Mouse (Mus musculus): ENCODE data around the gene Prkcb.
A peak's percentile ranks its signal among the peaks of the same experiment; 100 is the strongest.

Prkcb gene

DNA sequence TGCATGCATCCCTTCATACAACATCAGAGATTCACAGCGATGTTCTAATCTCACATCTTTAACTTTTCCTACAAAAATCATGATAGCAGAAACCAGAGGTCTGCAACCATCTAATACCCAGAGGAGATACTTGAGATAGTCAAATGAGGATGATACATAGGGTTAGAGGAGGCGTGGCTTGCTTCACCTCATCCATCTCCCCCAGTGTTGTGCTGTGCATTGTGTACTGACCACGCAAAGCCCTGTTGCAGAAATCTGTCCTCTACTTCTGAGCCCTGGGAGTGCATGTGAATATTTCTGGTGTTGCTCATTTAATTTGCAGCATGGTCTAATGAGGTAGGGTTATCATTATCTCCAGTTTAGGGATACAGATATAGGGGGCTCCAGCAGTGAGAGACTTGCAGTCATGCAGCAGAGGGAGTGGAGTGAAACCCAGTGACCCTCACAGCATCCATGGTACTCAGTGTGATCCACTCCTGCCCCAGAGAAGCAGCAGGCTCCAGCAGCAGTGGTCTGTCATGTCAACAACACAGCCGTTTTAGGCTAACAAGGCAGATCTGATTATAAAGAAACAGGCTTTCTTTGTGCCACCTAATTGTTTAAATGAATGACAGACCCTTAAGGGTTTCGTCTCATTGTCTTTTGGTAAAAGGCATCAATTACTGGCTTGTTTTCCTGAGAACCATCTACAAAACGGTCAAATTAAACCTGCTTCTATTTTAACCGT lies 269.7 kb downstream of the Prkcb start:
- no peak for DNase-seq

DNA sequence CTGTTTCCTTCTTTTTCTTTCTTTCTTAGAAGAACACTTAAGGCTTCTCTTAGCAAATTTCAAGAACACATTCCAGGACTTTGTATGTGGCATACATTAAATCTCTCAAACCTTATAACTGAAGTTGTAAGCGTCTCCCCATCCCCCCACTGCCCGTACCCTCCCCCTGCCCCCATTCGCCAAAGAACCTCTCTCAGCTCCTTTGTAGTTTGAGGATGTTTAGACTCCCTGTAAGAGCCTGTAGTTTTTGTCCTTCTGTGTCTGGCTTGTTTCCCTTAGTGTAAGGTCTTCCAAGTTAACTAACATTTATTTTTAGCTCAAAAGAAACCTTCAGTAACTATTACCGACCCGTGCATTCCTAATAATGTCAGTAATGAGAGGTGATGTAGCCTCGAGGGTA lies 270.4 kb downstream of the Prkcb start:
- DNase-seq = no peak

DNA sequence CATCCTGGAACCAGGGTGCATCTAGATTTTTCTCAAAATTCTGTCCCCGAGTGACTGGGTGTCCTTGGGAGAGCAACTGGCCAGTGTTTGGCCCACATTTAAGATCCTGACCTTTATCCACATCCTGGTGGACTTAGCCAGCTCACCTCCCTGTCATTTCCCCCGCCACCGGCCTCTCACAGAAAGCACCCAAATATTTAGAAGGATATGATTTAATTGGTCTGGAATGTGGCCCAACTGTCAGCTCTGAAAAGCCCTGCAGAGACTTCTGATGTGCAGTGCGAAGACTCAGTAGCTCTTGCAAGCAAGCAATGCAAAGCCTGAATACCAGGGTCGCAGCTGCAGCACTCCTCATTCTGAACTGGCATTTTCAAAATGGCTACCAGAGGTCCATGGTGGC lies 274.0 kb downstream of the Prkcb start:
- no peak for DNase-seq

DNA sequence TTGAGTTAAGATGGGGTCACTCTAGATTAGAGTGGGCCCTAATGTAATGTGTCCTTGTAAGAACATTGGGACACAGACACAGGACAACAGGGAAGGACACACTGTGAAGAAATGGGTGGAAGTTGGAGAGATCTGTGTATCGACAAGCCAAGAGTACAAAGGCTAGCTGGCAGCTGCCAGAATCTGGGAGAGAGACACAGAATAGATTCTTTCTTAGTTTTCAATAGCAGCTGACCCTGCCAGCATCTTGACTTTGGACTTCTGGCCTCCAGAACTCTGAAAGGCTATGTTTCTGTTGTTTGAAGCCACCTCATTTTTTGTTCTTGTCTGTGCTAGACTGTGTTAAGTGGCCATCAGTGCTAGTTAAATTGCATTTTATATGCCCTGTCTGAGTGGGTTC lies 276.8 kb downstream of the Prkcb start:
- no peak for DNase-seq

DNA sequence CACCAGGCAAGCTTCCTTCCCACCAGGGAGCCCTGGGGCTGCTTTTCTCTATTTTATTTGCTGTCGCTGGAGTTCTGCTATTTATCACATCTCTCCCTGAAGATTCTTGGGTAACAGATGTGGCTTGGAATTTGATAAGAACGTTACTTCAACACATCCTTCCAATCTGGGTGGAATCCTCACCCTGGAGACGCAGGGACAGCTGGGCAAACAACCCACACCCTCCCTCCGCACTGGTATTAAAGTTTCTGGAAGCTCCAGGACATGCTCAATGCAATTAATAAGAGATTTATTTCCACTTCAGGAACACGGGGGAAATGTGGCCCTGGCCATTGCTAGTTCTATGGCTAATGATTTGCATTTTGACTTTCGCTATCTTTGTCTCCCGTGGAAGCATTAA lies 277.5 kb downstream of the Prkcb start:
- DNase-seq = no peak

DNA sequence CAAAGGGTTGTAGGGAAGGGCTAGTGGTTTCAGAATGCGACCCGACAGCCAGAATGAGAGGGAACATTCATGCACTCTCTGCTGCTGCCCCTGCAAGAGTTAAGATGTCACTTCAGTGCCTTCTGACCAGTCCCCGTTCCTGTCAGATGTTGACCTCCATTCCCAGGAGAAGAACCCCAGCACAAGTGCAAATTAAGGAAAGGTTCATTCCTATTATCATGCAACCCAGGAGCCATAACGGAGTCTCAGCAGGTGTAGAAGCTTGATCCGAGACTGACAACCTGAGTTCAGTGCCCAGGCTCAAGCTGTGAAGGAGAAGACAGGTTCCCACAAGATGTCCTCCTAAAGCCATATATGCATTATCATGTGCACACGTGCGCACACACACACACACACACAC lies 280.2 kb downstream of the Prkcb start:
- no peak for DNase-seq

DNA sequence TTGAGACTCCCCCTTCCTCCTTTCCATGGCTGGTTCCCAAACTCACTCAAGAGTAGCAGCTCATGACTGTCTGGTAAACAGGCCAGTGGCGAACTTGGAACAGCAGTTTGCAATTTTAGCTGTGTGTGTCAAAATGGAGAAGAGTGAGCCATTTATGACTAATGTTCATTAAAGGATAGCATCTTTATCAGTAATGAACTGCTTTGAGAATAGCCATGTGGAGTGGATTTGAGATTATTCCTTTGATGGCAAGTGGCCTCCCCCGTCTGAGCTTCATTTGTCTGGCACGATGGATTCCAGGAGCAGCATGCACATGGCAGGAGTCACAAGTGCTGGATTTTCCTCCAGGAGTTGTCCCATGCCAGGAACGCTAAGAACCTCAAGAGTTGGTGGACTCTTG lies 281.9 kb downstream of the Prkcb start:
- DNase-seq = no peak

DNA sequence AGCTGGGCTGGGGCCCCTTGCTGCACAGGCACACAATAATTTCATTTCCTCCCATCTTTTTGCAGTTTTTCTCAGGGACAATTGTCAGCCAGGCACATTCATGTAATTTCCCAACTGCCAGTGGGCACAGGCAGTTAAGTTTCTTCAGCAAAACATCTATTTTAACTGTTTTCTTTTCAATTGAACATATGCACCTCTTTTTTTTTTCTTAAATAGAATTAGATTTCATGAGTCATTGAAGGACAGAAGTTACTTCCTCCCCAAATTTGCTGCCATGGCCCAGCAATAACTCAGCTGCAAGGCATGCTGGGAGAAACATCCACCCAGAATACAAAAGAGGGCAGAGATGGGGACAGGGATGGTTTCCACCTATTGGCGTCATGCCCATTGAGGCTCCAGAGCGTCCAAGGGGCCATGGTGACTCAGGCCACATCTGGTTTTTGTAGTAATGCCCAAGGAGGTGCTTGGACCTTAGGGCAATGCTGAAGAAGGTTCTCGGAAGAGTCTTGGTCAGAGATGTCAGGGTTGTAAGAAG lies 284.6 kb downstream of the Prkcb start:
- DNase-seq = no peak

DNA sequence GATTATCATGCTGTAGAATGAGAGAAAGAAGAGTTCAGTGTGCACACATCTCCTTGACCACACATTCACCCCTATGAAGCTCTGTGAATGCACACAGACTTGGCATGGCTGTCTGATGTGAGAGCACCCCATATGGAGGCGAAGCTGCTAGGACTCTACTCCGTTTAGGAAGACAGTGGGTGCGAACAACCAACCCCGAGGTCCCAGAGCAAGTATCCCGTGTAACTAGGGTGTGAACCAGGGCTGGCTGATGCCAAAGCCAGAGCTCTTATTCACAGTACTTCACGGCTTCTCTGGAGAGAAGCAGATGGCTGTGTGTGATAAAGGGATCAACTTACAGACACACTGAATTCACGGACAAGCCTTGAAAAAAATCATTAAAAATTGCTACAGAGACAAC lies 285.9 kb downstream of the Prkcb start:
- DNase-seq = no peak

DNA sequence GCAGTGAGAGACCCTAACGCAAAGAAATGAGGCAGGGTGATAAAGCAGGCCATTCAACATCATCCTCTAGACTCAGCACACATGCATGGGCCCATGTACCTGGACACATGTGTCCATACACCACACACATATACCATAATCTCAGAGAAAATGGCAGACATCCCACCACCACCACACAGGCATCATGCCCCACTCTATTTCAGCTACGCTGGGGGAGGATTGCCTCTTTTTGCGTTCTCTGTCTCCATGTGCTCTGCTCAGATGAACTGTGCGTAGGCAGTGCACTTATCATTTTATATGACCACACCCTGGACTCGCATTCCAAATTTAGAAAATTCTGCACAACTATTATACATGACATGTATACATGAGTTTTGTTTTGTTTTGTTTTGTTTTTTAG lies 286.5 kb downstream of the Prkcb start:
- DNase-seq = no peak

DNA sequence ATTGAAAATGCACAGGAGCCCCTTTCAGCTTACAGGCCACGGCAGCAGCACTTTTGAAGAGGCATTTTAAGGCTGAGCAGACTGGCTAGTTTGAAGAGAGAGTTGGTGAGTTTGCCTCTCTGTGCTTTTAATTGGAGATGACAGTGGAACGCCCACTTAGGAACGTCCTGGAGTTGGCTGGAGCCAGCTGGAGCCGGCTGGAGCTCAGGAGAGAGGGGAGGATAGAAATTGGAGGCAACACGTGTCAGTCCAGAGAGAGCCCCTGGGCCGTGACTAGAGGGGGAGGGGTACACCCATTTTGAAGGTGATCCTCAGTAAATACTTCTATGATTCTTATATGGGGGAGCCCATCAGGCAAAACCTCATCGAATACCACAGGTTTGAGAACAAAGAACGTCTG lies 287.0 kb downstream of the Prkcb start:
- peak; percentile 17 for DNase-seq

DNA sequence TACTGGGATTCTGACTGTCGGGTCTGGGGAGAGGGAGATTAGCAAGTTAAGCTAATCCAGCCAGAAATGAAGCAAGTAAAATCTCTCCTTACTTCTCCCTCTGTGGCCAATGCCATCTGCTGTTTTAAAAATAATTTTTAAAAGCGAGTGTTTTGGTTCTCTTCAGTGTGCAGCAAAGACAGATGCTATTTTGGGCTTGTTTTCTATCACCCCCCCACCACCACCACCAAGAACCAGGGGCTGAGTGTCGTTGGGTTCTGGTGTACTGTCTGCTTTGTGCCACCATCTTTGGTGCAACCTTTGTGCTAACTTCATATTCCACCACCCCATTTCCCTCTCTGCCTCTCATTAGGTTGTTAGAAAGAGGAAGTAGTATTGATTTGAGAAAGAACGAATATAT lies 289.0 kb downstream of the Prkcb start:
- DNase-seq = no peak

DNA sequence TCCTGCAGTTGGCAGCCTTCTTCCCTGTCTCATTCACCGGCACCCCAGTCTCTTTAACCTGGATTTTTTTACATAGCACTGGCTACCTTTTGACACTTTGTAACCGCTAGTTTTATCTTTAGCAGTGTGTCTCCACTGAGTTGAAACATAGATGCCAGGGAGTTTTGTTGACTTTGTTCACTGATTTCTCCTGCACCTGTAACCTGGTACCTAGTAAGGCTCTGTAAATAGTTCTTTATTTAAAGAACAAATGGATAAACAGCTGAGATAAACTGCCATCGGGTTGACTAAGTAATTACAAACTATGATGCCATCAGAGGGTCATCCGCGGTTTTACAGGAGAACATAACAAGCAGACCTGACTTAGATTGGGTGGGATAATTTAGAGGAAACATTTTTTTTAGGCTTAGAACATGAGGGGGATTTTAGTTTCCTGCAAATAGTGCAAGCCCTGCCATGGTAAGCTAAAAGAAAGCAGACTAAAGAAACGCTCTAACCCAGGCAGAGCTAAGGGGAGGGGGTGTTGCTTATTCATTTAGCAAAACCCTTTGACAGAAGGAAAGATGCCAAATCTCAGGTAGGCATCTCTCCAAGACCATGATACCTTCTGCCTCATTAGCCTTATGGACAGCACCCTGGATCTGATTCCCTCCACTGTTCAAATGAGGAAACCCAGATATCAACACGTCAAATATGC lies 291.1 kb downstream of the Prkcb start:
- DNase-seq = no peak

DNA sequence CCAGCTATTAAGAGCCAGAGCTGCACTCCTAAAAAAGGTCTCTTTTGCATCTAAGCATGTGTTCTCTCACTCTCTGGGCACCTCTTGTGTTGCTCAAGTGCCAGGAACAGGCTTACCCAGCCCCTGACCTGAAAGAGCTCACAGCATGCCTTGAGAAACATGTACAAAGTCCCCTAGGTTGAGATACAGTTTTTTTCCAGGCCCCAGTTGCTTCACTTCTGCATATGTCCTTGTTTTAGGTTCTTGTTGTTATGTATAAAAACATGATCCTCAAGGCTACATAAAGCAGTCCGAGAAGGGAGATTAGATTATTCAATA lies 291.6 kb downstream of the Prkcb start:
- DNase-seq = no peak

DNA sequence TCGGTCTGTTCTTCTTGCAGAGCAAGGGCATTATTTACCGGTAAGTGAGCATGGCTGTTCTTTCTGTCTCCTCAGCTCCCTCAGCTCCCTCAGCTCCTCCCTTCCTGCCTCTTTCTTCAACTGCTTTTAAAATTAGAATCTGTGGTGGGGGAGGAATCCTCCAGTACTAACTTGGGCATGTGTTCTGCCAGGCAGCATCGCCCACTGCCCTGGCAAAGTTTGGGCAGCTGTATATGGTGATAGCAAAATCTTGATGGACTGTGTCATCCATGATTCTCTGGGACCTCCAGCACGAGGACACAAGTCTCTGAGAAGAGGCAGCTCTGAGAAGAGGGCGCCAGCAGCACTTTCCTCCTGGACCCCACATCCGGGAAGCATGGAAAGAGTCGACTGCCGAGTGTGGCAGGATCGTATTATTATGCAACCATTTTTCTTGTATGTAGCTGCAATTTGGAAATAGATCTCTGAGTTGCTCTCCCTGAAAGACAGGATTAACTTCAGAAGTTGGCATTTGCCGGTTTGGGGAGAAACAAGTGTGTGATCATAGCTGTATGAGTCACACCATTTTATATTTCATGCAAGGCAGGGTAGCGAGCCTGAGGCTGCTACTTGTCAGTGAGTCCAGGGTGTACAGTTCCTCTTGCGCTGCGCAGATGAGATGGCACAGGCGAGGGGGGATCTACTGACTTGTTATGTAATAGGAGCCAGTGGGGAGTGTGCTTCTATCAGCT lies 296.0 kb downstream of the Prkcb start:
- DNase-seq = no peak

DNA sequence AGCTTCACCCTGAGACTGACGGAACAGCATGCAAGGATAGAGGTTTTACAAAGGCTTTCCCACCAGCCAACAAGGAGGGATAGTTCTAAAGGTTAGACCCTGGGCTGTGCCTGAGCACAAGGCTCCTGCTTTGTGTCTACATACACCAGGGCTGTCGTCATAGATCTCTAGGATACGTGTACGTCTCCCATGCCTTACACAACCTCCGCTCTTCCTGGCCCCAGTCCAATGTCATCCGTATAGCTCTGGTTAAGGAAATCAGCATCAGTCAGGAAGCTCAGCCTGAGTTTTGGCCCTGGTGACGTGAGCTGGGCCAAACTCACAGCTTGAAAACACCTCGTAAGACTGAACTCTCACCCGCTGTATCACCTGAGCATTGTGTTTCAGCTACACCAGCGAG lies 307.3 kb downstream of the Prkcb start:
- no peak for DNase-seq

DNA sequence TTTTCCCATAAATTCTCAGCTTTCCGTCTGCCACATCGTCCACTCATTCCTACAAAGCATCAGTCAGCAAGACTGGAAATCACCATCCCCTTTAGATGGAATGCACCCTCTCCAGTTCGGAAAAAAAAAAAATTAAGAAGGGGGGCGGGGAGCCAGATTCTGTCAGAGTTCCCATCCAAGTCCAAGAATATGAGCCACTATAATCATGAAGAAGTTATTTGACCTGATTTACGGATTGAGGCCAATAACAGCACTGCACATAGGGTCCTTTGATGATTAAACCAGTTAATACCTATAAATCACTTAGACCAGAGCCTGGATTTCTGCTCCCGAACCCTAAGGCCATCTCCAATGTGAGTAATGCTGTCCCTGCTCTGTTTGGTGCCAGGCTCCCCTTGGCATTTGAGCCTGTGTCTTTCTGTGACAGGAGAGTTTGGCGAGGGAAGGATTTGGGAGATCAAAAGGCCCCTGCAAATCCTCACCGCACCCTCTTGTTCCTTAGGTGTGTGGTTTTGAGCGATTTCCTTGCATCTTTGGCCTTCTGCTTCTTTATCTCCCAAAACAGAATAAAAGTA lies 308.1 kb downstream of the Prkcb start:
- DNase-seq = no peak

DNA sequence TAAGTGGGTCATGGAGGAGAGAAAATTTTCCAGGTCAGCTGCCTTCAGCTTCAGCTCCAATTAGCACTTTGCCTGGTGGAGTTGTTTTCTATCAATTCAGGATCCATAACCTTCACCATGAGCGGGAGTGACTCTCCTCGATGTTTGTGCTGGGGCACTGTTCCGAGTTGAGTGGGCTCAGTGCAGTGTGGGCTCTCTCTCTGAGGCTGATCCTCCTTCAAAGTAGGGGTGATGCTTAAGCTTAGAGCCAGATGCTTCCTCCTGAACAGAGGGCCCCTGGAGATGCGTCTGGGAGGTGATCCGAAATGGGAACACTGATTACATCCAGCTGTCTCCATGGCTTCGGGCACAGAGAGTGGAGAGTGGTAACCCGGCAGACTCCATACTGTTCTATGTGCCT lies 308.8 kb downstream of the Prkcb start:
- no peak for DNase-seq

DNA sequence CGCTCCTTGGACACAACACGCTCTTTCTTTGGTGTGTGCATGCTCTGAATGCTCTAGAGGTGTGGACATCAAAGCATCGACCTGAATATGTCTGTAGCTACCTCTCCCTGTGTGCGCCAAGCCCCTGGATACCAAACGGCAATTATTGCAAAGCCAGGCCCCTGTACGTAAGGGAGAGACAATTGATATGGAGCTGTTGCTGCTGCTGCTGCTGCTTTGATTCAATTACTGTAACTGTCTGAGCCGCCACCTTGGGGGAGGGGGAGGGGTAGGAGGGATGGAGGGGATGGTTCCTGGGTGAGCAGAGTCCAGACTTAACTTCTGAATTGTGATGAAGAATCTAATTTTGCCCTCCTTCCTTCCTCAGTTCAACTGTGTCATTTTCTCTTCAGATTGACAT lies 312.3 kb downstream of the Prkcb start:
- DNase-seq = no peak

DNA sequence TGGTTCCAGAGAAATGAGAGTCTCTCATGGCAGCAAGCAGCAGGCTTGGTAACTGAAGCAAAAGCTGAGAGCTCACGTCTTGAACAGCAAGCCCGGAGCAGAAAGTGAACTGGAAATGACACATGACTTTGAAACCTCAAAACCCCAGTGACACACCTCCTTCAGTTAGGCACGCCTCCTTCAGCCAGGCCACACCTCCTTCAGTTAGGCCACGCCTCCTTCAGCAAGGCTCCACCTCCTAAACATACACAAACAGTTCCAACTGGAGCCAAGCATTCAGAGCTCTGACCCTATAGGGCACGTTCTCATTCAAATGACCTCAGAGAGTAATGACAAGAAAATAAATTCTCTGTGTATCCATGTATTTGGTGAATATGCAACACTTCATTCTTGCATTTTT lies 316.5 kb downstream of the Prkcb start:
- DNase-seq = no peak

DNA sequence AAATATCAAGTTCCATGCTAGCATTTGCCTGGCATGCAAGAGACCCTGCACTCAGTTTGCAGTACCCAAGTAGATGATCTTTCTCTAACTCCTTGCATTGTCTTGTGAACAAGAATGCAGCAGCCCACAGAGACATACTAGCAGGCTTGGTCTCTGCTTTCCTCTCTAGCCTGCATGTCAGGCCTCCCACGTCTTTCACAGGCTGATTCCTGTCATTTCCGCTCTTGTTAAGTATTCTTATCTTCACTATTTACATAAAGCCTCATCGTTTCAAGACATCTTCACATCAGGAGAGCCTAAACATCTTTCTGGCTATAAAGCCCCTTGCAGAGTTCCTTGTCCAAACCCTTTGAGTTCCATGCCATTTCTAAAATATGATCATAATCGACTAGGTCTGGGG lies 320.9 kb downstream of the Prkcb start:
- no peak for DNase-seq

DNA sequence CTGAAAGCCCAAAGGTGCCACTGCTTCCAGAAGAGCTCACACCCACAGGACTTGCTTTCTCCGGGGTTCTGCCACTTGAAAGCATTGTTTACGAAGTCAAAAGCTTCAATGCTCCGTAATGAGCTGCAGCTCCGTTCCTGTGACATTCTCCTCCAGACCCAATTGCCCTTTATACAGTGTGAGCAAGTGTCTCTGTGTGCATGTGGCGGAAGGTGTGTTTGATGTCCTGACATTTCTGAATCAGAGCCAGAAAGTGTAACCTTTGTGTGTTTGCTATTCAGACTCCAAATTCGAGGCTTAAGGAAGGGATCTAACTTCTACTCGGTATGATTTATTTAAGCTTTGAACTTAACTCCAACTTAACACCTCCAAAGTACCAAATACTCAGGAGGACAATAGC lies 321.6 kb downstream of the Prkcb start:
- no peak for DNase-seq

DNA sequence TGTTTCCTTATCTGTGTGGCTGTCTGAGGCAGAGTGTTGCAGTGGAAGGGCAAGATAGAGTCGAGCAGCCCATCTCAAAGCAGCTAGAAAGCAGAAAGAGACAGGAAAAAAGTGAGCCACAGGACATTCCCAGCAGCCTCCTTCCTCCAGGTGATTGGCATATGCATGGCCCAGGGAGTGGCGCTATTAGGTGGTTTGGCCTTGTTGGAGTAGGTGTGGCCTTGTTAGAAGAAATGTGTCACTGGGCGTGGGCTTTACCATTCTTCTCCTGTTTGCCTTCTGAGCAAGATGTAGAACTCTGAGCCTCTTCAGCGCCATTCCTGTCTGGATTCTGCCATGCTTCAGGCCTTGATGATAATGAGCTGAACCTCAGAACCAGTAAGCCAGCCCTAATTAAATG lies 325.3 kb downstream of the Prkcb start:
- no peak for DNase-seq
